Mouse (Mus musculus) forebrain, postnatal 0 days (tissue): ENCODE measurements around the gene Gipc2. TPM values are rescaled to one million over a fixed set of nuclear protein-coding genes. Genes with fewer than 3 reads are reported as not detected.

Source experiments
- ATAC-seq: fragments of 200-750 bp; cut with Nextera tagmentation; 2 replicates; pipeline ENCODE4 v1.8.0; 2017; ENCODE audit warnings: mild to moderate bottlenecking, moderate library complexity
- DNase-seq: peaks from one replicate; pipeline ENCODE4 v3.0.0-alpha.2; 2015
- H3K27ac ChIP-seq: fragments of 300-500 bp; sonication (generic); 2 replicates; pipeline ENCODE4 v1.5.1; 2014; ENCODE audit warnings: low read depth, mild to moderate bottlenecking, antibody characterized with exemption, low read length, moderate library complexity, mixed read lengths
- H3K27me3 ChIP-seq: fragments of 300-500 bp; sonication (generic); 2 replicates; pipeline ENCODE4 v1.6.1; 2014; ENCODE audit warnings: mild to moderate bottlenecking, low read length, mixed read lengths; ENCODE audit not compliant: insufficient read depth
- H3K36me3 ChIP-seq: fragments of 300-500 bp; sonication (generic); 2 replicates; pipeline ENCODE4 v1.6.1; 2014; ENCODE audit warnings: mild to moderate bottlenecking, moderate library complexity; ENCODE audit not compliant: insufficient read depth
- H3K4me1 ChIP-seq: fragments of 300-500 bp; sonication (generic); 2 replicates; pipeline ENCODE4 v1.6.1; 2014; ENCODE audit warnings: antibody characterized with exemption; ENCODE audit not compliant: insufficient read depth
- H3K4me2 ChIP-seq: fragments of 300-500 bp; sonication (generic); 2 replicates; pipeline ENCODE4 v1.6.1; 2014; ENCODE audit warnings: low read depth, mild to moderate bottlenecking, moderate library complexity
- H3K4me3 ChIP-seq: fragments of 300-500 bp; sonication (generic); 2 replicates; pipeline ENCODE4 v1.5.1; 2014; ENCODE audit warnings: low read depth, low read length, mixed read lengths
- H3K9ac ChIP-seq: fragments of 300-500 bp; sonication (generic); 2 replicates; pipeline ENCODE4 v1.6.1; 2014; ENCODE audit warnings: mild to moderate bottlenecking
- H3K9me3 ChIP-seq: fragments of 300-500 bp; sonication (generic); 2 replicates; pipeline ENCODE4 v1.6.1; 2016; ENCODE audit warnings: low read length
- CTCF ChIP-seq: sonication (generic); IDR thresholded peaks from 2 replicates; pipeline ENCODE4 v1.5.1; 2016; ENCODE audit warnings: antibody characterized with exemption, control low read depth, low read depth
- WGBS: fragments of 180-500 bp; shearing (Covaris S2); extraction: QIAGEN DNeasy Blood & Tissue Kit; methylation state at CpG from one replicate; pipeline ENCODE4 v1.1.7; 2014; 5-methylcytosine and 5-hydroxymethylcytosine counted together
- polyA plus RNA-seq: library from polyadenylated mRNA; unstranded; fragments of >200 nt; fragmentation: Nextera tagmentation; extraction: Ambion mirVana; gene quantifications from 2 replicates; pipeline ENCODE4 v1.2.1, GENCODE M21; 2015
- total RNA-seq: library from RNA; depleted of rRNA; stranded (reverse); fragments of >200 nt; gene quantifications from 2 replicates; pipeline ENCODE4 v1.2.3, GENCODE M21; 2014

The Gipc2 gene
- total and polyA plus RNA-seq, 2 experiments from 2014 or later: 6.3 to 13.9 TPM

- Histone ChIP-seq H3K4me1 (no peaks in the 10 kb centered on the region), H3K9ac (no peak overlapping the region), H3K9me3 (no peaks in the 10 kb centered on the region), H3K4me2 (no peak overlapping the region), H3K27ac (no peak overlapping the region), H3K4me3 (no peak overlapping the region), H3K36me3 (no peaks in the 10 kb centered on the region), H3K27me3 (no peaks in the 10 kb centered on the region)
- 74% methylated on average over 7 of the region's 7 CpGs for WGBS
- no peak for TF ChIP-seq CTCF
- ATAC-seq (no peak), DNase-seq (no peak)
Observed at GRCm38 (mm10) chr3:152128631-152129030, 37.4 kb downstream of the Gipc2 start.

- no peak for ATAC-seq
Observed at GRCm38 (mm10) chr3:152127144-152127543, 38.9 kb downstream of the Gipc2 start.

GRCm38 (mm10) chr3:152122720-152123119 is 43.3 kb downstream of the Gipc2 start:
- no peak for TF ChIP-seq CTCF
- WGBS: 68% methylated on average over 3 of the region's 3 CpGs

More at GRCm38 (mm10) chr3:152127144-152127543, 38.9 kb downstream of the Gipc2 start:
- Histone ChIP-seq H3K4me2 (no peak overlapping the region), H3K4me3 (no peak overlapping the region), H3K27me3 (no peaks in the 10 kb centered on the region), H3K4me1 (no peaks in the 10 kb centered on the region), H3K9ac (no peak overlapping the region), H3K36me3 (no peaks in the 10 kb centered on the region), H3K27ac (no peak overlapping the region), H3K9me3 (no peaks in the 10 kb centered on the region)
- 76% methylated on average over 7 of the region's 7 CpGs for WGBS
- no peak for TF ChIP-seq CTCF
- no peak for DNase-seq

GRCm38 (mm10) chr3:152122101-152122500 is 43.9 kb downstream of the Gipc2 start:
- H3K27ac ChIP-seq: no peak overlapping the region
- H3K4me3 ChIP-seq: no peak overlapping the region
- no peak for TF ChIP-seq CTCF
- WGBS: 35% methylated on average over 6 of the region's 6 CpGs
- H3K9ac ChIP-seq: no peak overlapping the region
- ATAC-seq: no peak; the same call in 1 of the 2 replicates
- no peaks in the 10 kb centered on the region for H3K9me3 ChIP-seq
- H3K36me3 ChIP-seq: no peaks in the 10 kb centered on the region
- DNase-seq: peak; percentile 37
- no peak overlapping the region for H3K4me2 ChIP-seq
- H3K4me1 ChIP-seq: no peaks in the 10 kb centered on the region
- H3K27me3 ChIP-seq: no peaks in the 10 kb centered on the region

More at GRCm38 (mm10) chr3:152122720-152123119, 43.3 kb downstream of the Gipc2 start:
- H3K4me3 ChIP-seq: no peak overlapping the region
- DNase-seq (no peak), ATAC-seq (no peak)
- H3K36me3 ChIP-seq: no peaks in the 10 kb centered on the region
- H3K27ac ChIP-seq: no peak overlapping the region
- H3K9me3 ChIP-seq: no peaks in the 10 kb centered on the region
- H3K4me2 ChIP-seq: no peak overlapping the region
- H3K27me3 ChIP-seq: no peaks in the 10 kb centered on the region
- H3K4me1 ChIP-seq: no peaks in the 10 kb centered on the region
- H3K9ac ChIP-seq: no peak overlapping the region

- Histone ChIP-seq H3K27me3 (no peaks in the 10 kb centered on the region), H3K9ac (no peak overlapping the region), H3K36me3 (no peaks in the 10 kb centered on the region), H3K4me3 (no peak overlapping the region), H3K27ac (no peak overlapping the region), H3K4me2 (no peak overlapping the region), H3K4me1 (no peaks in the 10 kb centered on the region), H3K9me3 (no peaks in the 10 kb centered on the region)
- WGBS: 85% methylated on average over 11 of the region's 11 CpGs
- no peak for ATAC-seq
- no peak for TF ChIP-seq CTCF
- no peak for DNase-seq
Observed at GRCm38 (mm10) chr3:152121169-152122009, 44.6 kb downstream of the Gipc2 start.

- H3K27me3 ChIP-seq: no peaks in the 10 kb centered on the region
- no peak overlapping the region for H3K4me2 ChIP-seq
- no peak overlapping the region for H3K9ac ChIP-seq
- H3K9me3 ChIP-seq: no peaks in the 10 kb centered on the region
- ATAC-seq (no peak), DNase-seq (no peak)
- H3K4me3 ChIP-seq: no peak overlapping the region
- TF ChIP-seq CTCF: no peak
- no peak overlapping the region for H3K27ac ChIP-seq
- WGBS: 72% methylated on average over 4 of the region's 4 CpGs
- H3K36me3 ChIP-seq: no peaks in the 10 kb centered on the region
- no peaks in the 10 kb centered on the region for H3K4me1 ChIP-seq
Observed at GRCm38 (mm10) chr3:152119987-152120386, 46.0 kb downstream of the Gipc2 start.

- no peaks in the 10 kb centered on the region for H3K4me1 ChIP-seq
- H3K27ac ChIP-seq: no peak overlapping the region
- H3K4me3 ChIP-seq: no peak overlapping the region
- H3K4me2 ChIP-seq: no peak overlapping the region
- ATAC-seq: no peak
- no peak for TF ChIP-seq CTCF
- 92% methylated on average over 3 of the region's 3 CpGs for WGBS
- no peaks in the 10 kb centered on the region for H3K9me3 ChIP-seq
- no peak overlapping the region for H3K9ac ChIP-seq
- no peaks in the 10 kb centered on the region for H3K27me3 ChIP-seq
- DNase-seq: no peak
- H3K36me3 ChIP-seq: no peaks in the 10 kb centered on the region
Observed at GRCm38 (mm10) chr3:152117941-152118340, 48.1 kb downstream of the Gipc2 start.
